Mouse (Mus musculus): ENCODE data around the gene BC051665.

The BC051665 gene

GRCm38 (mm10) chr13:60742611-60743010 is 43.6 kb downstream of the BC051665 start:
- DNase-seq: no peak

DNA sequence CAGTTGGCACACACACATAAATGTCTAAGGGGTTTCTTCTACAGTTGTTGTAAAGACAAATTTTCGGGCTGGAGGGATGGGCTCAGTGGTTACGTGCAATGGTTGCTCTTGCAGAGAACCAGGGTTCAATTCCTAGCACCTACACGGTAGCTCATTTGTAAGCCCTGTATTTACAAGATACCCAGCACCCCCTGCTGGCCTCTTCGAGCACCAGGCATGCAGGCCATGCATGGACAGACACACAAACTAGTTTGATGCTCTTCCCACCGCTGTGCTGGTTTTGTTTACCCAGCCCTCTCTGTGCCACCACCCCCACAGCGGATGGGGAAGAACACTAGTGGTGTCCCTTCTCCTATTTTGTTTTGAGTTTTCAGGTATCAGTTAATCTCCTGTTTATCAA is 45.9 kb downstream of the BC051665 start:
- DNase-seq: no peak

DNA sequence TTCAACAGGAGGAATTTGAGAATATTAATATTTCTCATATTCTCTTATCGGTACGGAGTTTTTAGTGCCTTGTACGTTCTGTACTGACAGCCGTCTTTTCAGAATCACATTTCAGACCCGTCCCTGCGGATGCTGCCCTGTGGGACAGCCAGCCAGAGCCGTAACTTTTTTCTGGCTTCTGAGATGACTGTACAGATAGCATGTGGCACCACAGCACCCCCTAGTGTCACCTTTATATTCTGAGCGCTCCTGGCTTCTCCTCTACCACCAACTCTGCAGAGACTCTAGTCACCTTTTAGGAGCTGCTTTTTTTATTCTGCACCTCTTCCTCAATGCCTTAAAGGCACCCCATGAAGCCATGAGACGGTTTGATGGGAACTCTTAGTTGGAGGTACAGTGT is 47.7 kb downstream of the BC051665 start:
- peak; percentile 69 for DNase-seq

- peak; percentile 25 for DNase-seq
Observed at GRCm38 (mm10) chr13:60737632-60738324, 48.4 kb downstream of the BC051665 start.

DNA sequence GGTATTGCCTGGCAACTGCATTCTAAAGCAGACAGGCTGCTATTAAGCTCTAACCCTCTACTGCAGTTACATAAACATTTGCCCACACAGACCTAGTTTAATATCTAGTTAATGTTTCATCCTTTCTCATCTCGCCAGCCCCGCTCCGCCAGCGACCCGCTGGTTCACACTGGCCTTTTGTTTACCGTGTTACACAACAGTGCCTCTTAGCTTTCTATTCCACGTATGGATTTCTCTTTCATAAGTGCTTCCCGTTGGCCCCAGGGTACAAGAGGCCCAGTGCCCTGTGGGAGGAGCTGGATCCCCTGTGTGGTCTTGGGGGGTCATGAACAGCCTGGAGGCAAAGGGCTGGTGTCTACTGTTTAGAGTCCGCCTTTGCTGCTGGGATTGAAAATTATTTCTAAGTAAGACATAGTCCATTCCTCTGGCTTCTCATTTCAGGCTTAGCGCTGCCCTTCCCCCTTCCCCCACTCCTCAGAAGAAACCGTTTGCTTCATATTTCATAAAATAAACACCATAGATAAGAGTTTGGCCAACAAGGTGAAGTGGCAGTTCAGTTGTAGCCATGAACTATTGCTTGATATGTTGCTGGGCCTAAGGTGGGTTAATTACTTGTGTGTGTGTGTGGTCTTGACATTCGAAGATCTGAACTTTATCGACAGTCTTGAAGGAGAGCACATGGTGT is 49.6 kb downstream of the BC051665 start:
- no peak for DNase-seq

GRCm38 (mm10) chr13:60735306-60735705 is 50.9 kb downstream of the BC051665 start:
- peak; percentile 33 for DNase-seq

All from cerebellum, adult 9-10 months (tissue).